Mouse (Mus musculus) forebrain, embryonic 15.5 days (tissue): ENCODE measurements around the gene Pkig. TPM values are rescaled to one million over a fixed set of nuclear protein-coding genes. Genes with fewer than 3 reads are reported as not detected.

Source experiments
- ATAC-seq: fragments of 200-750 bp; cut with Nextera tagmentation; replicated peaks from 2 replicates; pipeline ENCODE4 v1.8.0; 2017; ENCODE audit warnings: mild to moderate bottlenecking, moderate TSS enrichment, moderate library complexity
- H3K27ac ChIP-seq: fragments of 300-500 bp; sonication (generic); replicated peaks from 2 replicates; pipeline ENCODE4 v1.5.1; 2015; ENCODE audit warnings: mild to moderate bottlenecking, inconsistent platforms
- H3K27me3 ChIP-seq: fragments of 300-500 bp; sonication (generic); 2 replicates; pipeline ENCODE4 v1.6.1; 2015; ENCODE audit warnings: inconsistent platforms
- H3K36me3 ChIP-seq: fragments of 300-500 bp; sonication (generic); 2 replicates; pipeline ENCODE4 v1.6.1; 2015; ENCODE audit warnings: mild to moderate bottlenecking, inconsistent platforms
- H3K4me1 ChIP-seq: fragments of 300-500 bp; sonication (generic); 2 replicates; pipeline ENCODE4 v1.6.1; 2015; ENCODE audit warnings: inconsistent platforms
- H3K4me2 ChIP-seq: fragments of 300-500 bp; sonication (generic); replicated peaks from 2 replicates; pipeline ENCODE4 v1.6.1; 2015; ENCODE audit warnings: mild to moderate bottlenecking, inconsistent platforms
- H3K4me3 ChIP-seq: fragments of 300-500 bp; sonication (generic); 2 replicates; pipeline ENCODE4 v1.5.1; 2015; ENCODE audit warnings: mild to moderate bottlenecking, inconsistent platforms
- H3K9ac ChIP-seq: fragments of 300-500 bp; sonication (generic); replicated peaks from 2 replicates; pipeline ENCODE4 v1.6.1; 2015; ENCODE audit warnings: mild to moderate bottlenecking, inconsistent platforms
- H3K9me3 ChIP-seq: fragments of 300-500 bp; sonication (generic); 2 replicates; pipeline ENCODE4 v1.6.1; 2016; ENCODE audit warnings: inconsistent platforms
- WGBS: fragments of 180-500 bp; shearing (Covaris S2); methylation state at CpG from one replicate; pipeline ENCODE4 v1.1.7; 2015; ENCODE audit warnings: mixed read lengths; 5-methylcytosine and 5-hydroxymethylcytosine counted together
- polyA plus RNA-seq: library from polyadenylated mRNA; unstranded; fragments of >200 nt; fragmentation: Nextera tagmentation; extraction: Ambion mirVana; gene quantifications from 2 replicates; pipeline ENCODE4 v1.2.1, GENCODE M21; 2015

Pkig gene
- polyA plus RNA-seq, 1 experiment from 2014 or later = 157 TPM

DNA sequence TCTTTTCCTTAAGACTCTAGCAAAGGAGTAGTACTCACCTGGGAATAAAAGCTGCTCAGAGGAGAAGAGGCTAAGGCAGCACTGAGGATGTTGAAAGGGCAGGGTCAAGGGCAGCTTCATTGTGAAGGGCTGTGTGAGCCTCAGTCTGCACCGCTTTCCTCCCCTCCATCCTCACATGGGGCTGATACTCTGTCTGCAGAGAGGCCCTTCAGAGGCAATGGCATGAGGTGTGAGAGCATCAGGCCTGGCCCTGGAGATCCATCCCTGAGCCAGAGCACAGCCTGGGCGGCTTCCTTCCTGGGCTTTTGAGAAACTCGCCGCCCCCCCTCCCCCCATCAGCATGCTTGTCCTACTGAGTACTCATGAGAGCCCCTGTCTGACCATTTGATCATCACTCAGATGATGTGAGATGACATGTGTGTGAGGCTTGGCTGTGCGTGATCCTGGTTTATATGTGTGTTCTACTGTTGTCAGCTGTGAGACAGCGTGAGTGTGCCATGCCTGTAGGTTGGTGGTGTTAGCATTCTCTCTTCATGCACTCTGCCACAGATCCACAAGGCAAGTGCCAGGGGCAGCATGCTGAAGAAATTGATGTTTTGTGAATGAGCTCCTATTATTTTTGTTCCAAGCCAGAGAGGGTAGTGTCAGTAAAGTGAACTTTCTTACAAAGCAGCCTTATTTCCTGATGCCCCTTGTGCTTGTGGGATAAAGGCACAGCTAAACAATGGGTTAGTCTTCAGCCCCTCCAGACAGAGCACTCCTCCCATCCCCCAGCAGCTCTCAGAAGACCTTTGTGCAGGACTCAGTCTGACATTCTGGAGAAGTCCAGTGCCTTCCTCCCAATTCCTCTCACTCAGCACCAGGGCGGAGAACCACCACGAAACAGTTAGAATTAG is 32.5 kb downstream of the Pkig start:
- H3K27me3 ChIP-seq = no peaks in the 10 kb centered on the region
- H3K27ac ChIP-seq = no peak overlapping the region
- H3K36me3 ChIP-seq = no peaks in the 10 kb centered on the region
- H3K4me1 ChIP-seq = peaks cover 9% of the 10 kb centered on the region
- WGBS = 65% methylated on average over 8 of the region's 8 CpGs
- no peak overlapping the region for H3K4me3 ChIP-seq
- no peak for ATAC-seq
- no peak overlapping the region for H3K4me2 ChIP-seq
- no peaks in the 10 kb centered on the region for H3K9me3 ChIP-seq
- no peak overlapping the region for H3K9ac ChIP-seq

DNA sequence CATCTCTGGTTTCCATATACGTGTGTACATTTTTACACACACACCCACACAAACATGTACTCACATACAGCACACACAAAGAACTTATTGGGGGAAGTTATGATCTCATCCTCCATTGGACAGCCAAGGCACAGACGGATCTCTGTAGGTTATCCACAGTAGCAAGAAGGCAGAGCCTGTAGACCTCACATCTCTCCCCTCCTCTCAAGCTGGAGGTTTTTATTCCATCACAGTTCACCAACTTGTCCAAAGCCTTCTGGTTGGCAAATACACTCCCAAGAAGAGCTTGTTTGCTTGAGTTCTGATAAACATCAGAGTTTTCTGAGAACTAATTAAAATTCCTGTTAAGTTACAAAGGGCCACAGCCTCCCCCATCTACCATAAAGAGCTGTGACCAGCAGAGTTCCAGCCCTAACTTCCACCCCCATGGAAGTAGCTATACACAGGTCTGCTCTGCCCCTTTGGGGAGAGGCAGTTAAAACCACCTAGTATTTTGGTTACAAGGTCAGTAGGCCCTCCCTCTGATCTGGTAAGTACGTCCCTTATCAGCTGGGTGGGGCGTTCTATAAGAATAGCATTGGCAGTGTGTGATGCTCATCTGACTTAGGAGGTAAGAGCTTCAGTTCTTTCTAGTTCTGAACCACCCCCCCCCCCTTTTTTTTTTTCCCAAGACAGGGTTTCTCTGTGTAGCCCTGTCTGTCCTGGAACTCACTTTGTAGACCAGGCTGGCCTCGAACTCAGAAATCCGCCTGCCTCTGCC is 33.8 kb downstream of the Pkig start:
- Histone ChIP-seq H3K4me1 (peaks cover 2% of the 10 kb centered on the region; the same call in 1 of the 2 replicates), H3K27ac (no peak overlapping the region), H3K4me2 (no peak overlapping the region), H3K36me3 (no peaks in the 10 kb centered on the region), H3K27me3 (no peaks in the 10 kb centered on the region), H3K9me3 (no peaks in the 10 kb centered on the region), H3K4me3 (no peak overlapping the region), H3K9ac (no peak overlapping the region)
- 93% methylated on average over 6 of the region's 6 CpGs for WGBS
- no peak for ATAC-seq

DNA sequence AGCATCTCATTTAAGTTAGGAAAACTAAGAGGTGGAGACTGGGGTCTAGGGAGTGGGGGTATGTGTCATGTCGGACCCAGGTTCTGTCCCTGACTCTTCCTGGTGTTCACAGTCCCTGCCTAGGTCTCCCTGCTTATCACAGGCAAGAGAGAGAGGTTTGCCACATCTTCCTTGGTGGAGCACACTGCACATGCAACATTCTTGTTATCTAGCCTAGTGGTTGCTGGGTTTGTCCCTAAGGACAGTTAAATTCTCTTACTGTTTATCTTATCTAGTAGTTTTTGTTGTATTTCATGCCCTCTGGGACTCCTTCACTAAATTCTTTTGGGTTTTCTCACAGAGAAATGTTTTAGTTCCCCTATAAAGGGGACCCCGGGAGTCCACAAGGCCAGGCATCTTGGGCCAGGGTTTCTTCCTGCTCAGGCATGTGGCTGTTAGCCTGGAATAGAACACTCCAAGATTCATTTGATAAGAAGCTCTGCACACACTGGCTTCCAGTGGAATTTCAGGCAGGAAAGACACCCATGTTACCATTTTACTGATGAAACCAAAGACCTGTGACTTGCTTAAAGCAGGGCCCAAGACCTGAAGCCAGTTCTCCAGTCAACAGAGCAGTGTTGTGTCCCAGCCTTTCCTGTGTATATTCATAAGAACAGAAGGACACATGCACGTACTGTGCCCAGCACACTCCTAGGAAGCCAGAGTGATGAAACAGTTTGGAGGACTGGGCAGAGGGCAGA is 34.9 kb downstream of the Pkig start:
- no peak overlapping the region for H3K27ac ChIP-seq
- 84% methylated on average over 3 of the region's 3 CpGs for WGBS
- no peaks in the 10 kb centered on the region for H3K9me3 ChIP-seq
- no peak for ATAC-seq
- H3K4me3 ChIP-seq = no peak overlapping the region
- H3K9ac ChIP-seq = no peak overlapping the region
- H3K4me2 ChIP-seq = no peak overlapping the region
- H3K36me3 ChIP-seq = no peaks in the 10 kb centered on the region
- no peaks in the 10 kb centered on the region for H3K27me3 ChIP-seq
- H3K4me1 ChIP-seq = peaks cover 2% of the 10 kb centered on the region; the same call in 1 of the 2 replicates

DNA sequence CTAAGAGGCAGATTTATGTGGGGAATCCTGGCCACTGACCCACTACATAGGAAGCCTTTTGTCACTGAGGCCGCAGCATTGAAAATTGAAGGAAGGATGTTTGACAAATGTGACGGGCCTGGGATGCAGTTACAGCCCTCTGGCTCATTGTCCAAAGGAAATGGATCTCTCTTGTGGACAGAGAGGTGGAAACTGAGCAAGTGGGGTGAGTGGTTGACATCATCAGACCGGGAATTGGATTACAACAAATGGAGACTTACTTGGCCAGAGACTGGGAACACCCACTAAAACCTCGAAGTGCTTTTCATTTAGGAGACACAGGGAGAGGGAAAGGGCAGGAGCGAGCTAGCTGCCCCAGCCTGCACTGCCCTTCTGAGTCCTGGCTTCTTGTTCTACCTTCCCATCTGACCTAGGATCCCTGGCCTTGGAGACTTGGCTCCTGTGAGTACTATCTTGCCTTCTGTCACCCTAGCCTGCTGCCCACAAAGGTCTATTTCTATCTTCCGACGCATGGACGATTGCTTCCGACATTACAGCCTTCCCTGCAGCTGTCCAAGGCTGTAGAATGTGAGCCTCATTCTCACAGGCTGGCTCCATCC is 35.6 kb downstream of the Pkig start:
- H3K4me3 ChIP-seq = no peak overlapping the region
- ATAC-seq = no peak
- no peaks in the 10 kb centered on the region for H3K9me3 ChIP-seq
- H3K4me2 ChIP-seq = no peak overlapping the region
- H3K9ac ChIP-seq = no peak overlapping the region
- H3K36me3 ChIP-seq = no peaks in the 10 kb centered on the region
- WGBS = 67% methylated on average over 9 of the region's 9 CpGs
- peaks cover 2% of the 10 kb centered on the region; the same call in 1 of the 2 replicates for H3K4me1 ChIP-seq
- no peak overlapping the region for H3K27ac ChIP-seq
- no peaks in the 10 kb centered on the region for H3K27me3 ChIP-seq

DNA sequence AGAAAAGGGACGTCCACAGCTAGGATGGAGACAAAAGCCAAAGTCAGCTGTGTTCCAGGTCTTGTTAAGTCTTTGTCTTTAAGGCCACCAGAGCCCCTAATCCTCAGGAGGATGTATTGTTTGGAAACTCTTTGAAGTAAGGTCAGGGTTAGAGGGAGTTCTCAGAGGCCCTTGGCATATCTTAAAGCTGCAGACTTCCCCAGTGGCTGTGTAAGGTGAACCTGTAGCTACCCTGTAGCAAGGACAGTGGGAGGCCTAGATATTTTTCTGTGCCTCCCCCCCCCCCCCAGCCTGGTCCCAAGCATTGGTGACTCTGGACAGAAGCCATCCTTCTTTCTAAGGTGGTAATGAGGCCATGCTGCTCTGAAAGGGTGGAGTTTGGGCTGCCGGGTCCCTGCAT is 38.6 kb downstream of the Pkig start:
- H3K27ac ChIP-seq = no peak overlapping the region
- WGBS = 19% methylated on average over 2 of the region's 2 CpGs
- H3K4me2 ChIP-seq = no peak overlapping the region
- no peak for ATAC-seq
- H3K4me1 ChIP-seq = no peaks in the 10 kb centered on the region
- no peaks in the 10 kb centered on the region for H3K36me3 ChIP-seq
- H3K4me3 ChIP-seq = no peak overlapping the region
- no peaks in the 10 kb centered on the region for H3K27me3 ChIP-seq
- H3K9me3 ChIP-seq = no peaks in the 10 kb centered on the region
- no peak overlapping the region for H3K9ac ChIP-seq

DNA sequence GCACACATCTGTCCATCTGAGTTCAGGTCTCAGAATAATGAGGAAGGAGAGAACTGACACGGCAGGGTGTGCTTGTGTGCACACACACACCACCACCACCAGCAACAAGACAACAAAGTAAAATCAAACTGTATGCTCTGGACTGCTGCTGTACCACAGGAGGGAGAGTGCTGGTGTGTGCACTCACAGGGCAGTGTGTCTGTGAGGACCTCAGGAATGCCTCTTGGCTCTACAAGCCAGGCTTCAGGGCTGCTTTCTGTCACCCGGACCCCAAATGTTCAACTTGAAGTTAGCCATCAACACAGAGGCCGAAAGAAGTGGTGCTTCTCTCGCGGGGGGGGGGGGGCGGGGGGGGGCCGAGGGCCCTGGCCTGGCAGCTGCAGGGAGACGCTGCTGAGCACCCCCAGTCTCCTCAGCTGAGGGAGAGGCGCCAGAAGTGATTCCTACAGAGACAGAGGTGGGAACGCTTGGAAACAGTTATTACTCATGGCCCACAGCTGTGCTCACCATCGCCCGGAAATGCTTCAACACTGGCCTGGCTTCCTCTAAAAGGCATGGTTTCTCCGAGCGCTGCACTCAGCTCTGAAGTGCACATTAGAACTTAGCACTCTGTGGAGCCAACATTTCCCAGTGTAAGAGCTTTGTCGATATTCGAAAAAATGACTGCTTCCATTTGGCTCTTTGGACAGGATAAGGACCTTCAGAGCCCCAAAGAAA is 39.7 kb downstream of the Pkig start:
- H3K4me1 ChIP-seq = no peaks in the 10 kb centered on the region

DNA sequence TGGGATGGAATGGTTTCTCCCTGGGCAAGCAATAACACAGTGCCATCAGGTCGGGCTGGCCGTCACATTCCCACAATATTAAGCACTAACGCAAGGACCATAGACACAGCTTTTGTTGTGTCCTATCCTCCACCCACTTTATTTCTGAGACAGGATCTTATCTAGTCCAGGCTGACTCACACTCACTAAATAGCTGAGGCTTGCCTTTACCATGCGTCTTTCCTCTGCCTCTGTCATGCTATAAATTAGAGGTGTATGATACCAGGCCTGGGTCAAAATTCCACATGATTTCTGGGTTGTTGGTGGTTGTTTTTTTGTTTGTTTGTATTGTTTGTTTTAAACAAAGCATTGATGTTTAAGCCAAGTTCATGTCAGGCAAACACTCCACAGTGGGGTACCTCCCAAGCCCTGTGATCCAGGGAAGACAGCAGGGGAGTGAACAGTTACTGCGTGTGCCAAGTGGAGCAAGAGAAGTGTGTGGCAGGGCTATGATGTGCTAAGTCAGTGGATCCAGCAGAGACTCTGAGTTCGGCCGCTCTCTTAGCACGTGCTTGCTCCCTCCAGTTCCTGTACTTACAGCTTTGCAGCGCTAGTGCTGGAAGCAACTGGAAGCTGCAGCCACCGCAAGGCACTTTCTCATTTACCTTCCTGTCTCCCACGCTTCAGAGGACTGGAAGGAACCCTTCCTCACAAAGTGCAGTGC is 41.0 kb downstream of the Pkig start:
- no peaks in the 10 kb centered on the region for H3K36me3 ChIP-seq
- no peaks in the 10 kb centered on the region for H3K27me3 ChIP-seq
- no peak for ATAC-seq
- no peaks in the 10 kb centered on the region for H3K4me1 ChIP-seq
- no peak overlapping the region for H3K27ac ChIP-seq
- H3K4me3 ChIP-seq = no peak overlapping the region
- 80% methylated on average over 11 of the region's 11 CpGs for WGBS
- H3K4me2 ChIP-seq = no peak overlapping the region
- no peak overlapping the region for H3K9ac ChIP-seq
- no peaks in the 10 kb centered on the region for H3K9me3 ChIP-seq

More for the DNA sequence above, 39.7 kb downstream of the Pkig start:
- H3K27ac ChIP-seq = no peak overlapping the region
- no peaks in the 10 kb centered on the region for H3K36me3 ChIP-seq
- no peak for ATAC-seq
- H3K27me3 ChIP-seq = no peaks in the 10 kb centered on the region
- H3K9me3 ChIP-seq = no peaks in the 10 kb centered on the region
- H3K9ac ChIP-seq = no peak overlapping the region
- no peak overlapping the region for H3K4me2 ChIP-seq
- WGBS = 61% methylated on average over 15 of the region's 16 CpGs
- H3K4me3 ChIP-seq = no peak overlapping the region

DNA sequence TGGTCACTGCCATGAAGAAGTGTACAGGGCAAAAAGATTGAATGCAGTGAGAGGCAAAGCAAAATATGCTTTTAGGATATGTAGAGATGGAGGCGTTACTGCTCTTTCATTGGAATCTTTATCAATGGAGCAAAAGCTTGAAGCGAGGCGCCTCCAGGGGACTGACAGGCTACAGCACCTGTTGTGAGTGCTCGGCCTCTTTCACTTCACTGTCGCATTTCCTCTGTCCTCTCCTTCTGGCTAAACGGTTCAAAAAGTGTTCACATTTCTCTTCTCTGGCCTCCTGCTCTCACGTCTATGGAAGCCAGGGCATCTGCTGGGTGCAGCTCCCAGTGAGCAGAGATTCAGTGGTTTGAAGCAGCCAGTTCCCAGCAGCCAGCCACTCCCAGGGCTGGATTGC is 44.2 kb downstream of the Pkig start:
- Histone ChIP-seq H3K27me3 (no peaks in the 10 kb centered on the region), H3K4me1 (no peaks in the 10 kb centered on the region), H3K4me2 (no peak overlapping the region), H3K4me3 (no peak overlapping the region), H3K9ac (no peak overlapping the region), H3K27ac (no peak overlapping the region), H3K9me3 (no peaks in the 10 kb centered on the region), H3K36me3 (no peaks in the 10 kb centered on the region)
- WGBS = 72% methylated on average over 7 of the region's 7 CpGs
- ATAC-seq = no peak

DNA sequence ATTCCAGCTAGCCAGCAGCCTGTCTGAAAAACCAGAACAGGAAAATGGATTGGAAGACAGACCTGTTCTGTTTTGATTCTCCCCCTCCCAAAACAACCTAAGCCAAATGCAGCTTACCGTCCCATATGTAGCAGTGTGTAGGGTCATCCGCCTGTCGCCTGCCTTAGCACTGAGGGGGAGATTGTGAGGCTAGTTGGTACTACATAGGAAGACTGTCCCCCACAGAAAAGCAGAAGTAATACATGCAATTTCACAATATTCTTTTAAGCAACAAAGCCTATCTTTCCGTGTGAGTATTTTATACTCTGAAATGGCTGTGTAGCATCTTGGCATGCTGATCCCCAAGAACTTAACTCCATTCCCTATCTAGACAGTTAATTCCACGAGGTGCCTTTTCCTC is 44.7 kb downstream of the Pkig start:
- Histone ChIP-seq H3K36me3 (no peaks in the 10 kb centered on the region), H3K9me3 (no peaks in the 10 kb centered on the region), H3K9ac (no peak overlapping the region), H3K4me1 (no peaks in the 10 kb centered on the region), H3K4me3 (no peak overlapping the region), H3K4me2 (no peak overlapping the region), H3K27ac (no peak overlapping the region), H3K27me3 (no peaks in the 10 kb centered on the region)
- ATAC-seq = no peak
- WGBS = 82% methylated on average over 5 of the region's 5 CpGs

DNA sequence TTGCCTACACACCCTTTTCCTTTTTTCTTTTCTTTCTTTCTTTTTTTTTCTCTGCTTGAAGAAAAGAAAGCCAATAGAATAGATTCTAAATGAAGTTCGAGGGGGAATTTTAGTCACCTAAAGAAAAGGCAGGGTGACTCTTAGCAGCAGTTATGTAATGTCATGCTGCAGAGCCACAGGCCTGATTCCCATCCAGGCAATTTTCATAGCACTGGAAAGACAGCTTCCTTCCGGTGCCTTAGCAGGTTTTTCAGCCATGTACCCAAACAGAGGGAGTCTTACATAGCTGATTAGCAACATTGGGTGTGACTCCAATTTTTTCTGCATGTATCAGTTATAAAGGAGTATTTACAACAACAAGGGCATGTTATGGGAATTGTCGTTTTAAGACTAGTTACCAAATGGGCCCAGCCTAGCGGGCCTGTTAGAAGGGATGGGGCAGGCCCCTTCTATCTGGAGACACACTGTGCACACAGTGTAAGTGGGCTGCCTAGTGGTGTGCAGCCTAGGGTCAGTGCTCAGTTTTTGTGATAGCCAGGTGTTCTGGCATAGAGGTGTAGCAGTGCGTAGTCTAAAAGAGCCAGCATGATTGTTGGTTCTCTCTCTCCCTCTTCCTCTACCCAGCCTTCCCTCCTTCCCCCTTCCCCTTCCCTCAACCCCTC is 45.5 kb downstream of the Pkig start:
- 87% methylated on average over 5 of the region's 5 CpGs for WGBS
- no peaks in the 10 kb centered on the region for H3K4me1 ChIP-seq
- H3K4me2 ChIP-seq = no peak overlapping the region
- H3K27ac ChIP-seq = no peak overlapping the region
- no peaks in the 10 kb centered on the region for H3K36me3 ChIP-seq
- ATAC-seq = no peak
- H3K27me3 ChIP-seq = no peaks in the 10 kb centered on the region
- H3K9me3 ChIP-seq = no peaks in the 10 kb centered on the region
- no peak overlapping the region for H3K4me3 ChIP-seq
- no peak overlapping the region for H3K9ac ChIP-seq
